ENCODE assay signal across 12 mouse cellular contexts in genomic region chr2:155962991-155963390, GRCm38 (mm10). TPM values are rescaled to one million over a fixed set of nuclear protein-coding genes. Genes with fewer than 3 reads are reported as not detected.
DNase-seq lines count a peak whose midpoint lies in the region; ATAC-seq and TF ChIP-seq lines count a peak whose summit lies in the region.
"Had no signal": no experiment of that assay in that cellular context is flagged by ENCODE, and none has a peak within 500 bp of the region (broad histone marks: within the 10 kb centered on the region; RNA-seq: fewer than 3 reads in every experiment).

No protein-coding gene starts in this region.

- H3K4me1 ChIP-seq in thymus, adult 2 months (replicated peaks; ENCODE audit: control insufficient read depth, insufficient read depth, low read length) = no peaks in the 10 kb centered on the region

- TF ChIP-seq CTCF in thymus, adult 2 months (IDR thresholded peaks at IDR 0.05; ENCODE audit: borderline replicate concordance, control insufficient read depth, extremely low read depth, insufficient read depth, low read length, poor library complexity) = no peak

- no peak for TF ChIP-seq POLR2A in thymus, adult 2 months (IDR thresholded peaks at IDR 0.05; ENCODE audit: control insufficient read depth, extremely low read depth, insufficient read depth, low read length, poor library complexity)

- H3K36me3 ChIP-seq in thymus, adult 2 months (ENCODE audit: control insufficient read depth, insufficient read depth, low read length) = peaks cover 20% of the 10 kb centered on the region
- peaks cover 8% of the 10 kb centered on the region for H3K36me3 ChIP-seq in splenic B cell, adult 2 months (ENCODE audit: control insufficient read depth, insufficient read depth, low read length, poor library complexity, severe bottlenecking)

- H3K4me3 ChIP-seq in thymus, adult 2 months (ENCODE audit: control insufficient read depth, insufficient read depth, low read length) = no peak overlapping the region

- H3K27ac ChIP-seq in thymus, adult 2 months (ENCODE audit: control insufficient read depth, insufficient read depth, low read length) = no peak overlapping the region

- DNase-seq in adrenal gland, adult 2 months = peak; percentile 13
- DNase-seq in adrenal gland, adult 18-20 months (ENCODE audit: low spot score in 2 of 2) = no peak
- DNase-seq in kidney, adult 9 months = peak; percentile 52
- DNase-seq in kidney, postnatal 4 days = no peak
- peak; percentile 30 for DNase-seq in thymus, adult 2 months
- no peak for DNase-seq in thymus, postnatal 36 days
- peak; percentile 48 for DNase-seq in splenic B cell, adult 2 months (ENCODE audit: low read depth, low spot score)
- DNase-seq: kidney, adult 8-10 months had no signal

- no peaks in the 10 kb centered on the region for H3K27me3 ChIP-seq in thymus, adult 2 months (ENCODE audit: control insufficient read depth, insufficient read depth, low read length)
- no peaks in the 10 kb centered on the region for H3K27me3 ChIP-seq in splenic B cell, adult 2 months (ENCODE audit: control insufficient read depth, insufficient read depth, low read length, poor library complexity, severe bottlenecking)

- WGBS in thymus, adult 2 months = 91% methylated on average over 1 of the region's 1 CpGs

- no peak for ATAC-seq in activated CD4-positive, CD25-positive, alpha-beta regulatory T cell, adult 4 months

RNA-seq across cellular contexts. Expression of gene Cep250, which starts 6.7 kb away (rescaled TPM):
- 10 to 100 TPM in 1 of 2 experiments, 1 to 10 TPM in 1; 6.1 to 11.9 TPM for total RNA-seq in adrenal gland, adult 2 months (2021)
- polyA plus RNA-seq in adrenal gland, adult 2 months (2012; rRNA removed) = 5.2 and 9.4 TPM in 2 replicates
- 10 to 100 TPM in 1 of 2 experiments, 1 to 10 TPM in 1; 9.9 to 10.7 TPM for total RNA-seq in adrenal gland, adult 18-20 months (2021)
- 31.6 and 36.7 TPM in 2 replicates for polyA plus RNA-seq in thymus, adult 2 months (2012; rRNA removed)
- polyA plus RNA-seq in activated CD4-positive, CD25-positive, alpha-beta regulatory T cell, adult 4 months (2017; shearing (Covaris generic)) = 10 to 100 TPM; 44.8 to 51.3 TPM

RNA-seq across cellular contexts. Expression of gene Gdf5, which starts 17.8 kb away (rescaled TPM):
- 1 to 10 TPM in 1 of 2 experiments, under 1 TPM in 1; 0.14 to 1.7 TPM for total RNA-seq in adrenal gland, adult 2 months (2021)
- 0.31 and 0.39 TPM in 2 replicates for polyA plus RNA-seq in adrenal gland, adult 2 months (2012; rRNA removed)
- under 1 TPM in 1 of 2 experiments, not detected in 1; 0.38 TPM for total RNA-seq in adrenal gland, adult 18-20 months (2021)
- polyA plus RNA-seq in thymus, adult 2 months (2012; rRNA removed) = 0.23 and 0.31 TPM in 2 replicates
- polyA plus RNA-seq in activated CD4-positive, CD25-positive, alpha-beta regulatory T cell, adult 4 months (2017; shearing (Covaris generic)) = not detected
- polyA plus RNA-seq: C2C12 had no signal

RNA-seq across cellular contexts. Expression of gene Gm15557, which starts 22.5 kb away (rescaled TPM):
- total RNA-seq in adrenal gland, adult 2 months (2021) = not detected
- polyA plus RNA-seq in adrenal gland, adult 2 months (2012; rRNA removed) = not detected in 2 replicates
- not detected for total RNA-seq in adrenal gland, adult 18-20 months (2021)
- not detected in 2 replicates for polyA plus RNA-seq in thymus, adult 2 months (2012; rRNA removed)
- not detected for polyA plus RNA-seq in activated CD4-positive, CD25-positive, alpha-beta regulatory T cell, adult 4 months (2017; shearing (Covaris generic))
- total RNA-seq: adrenal gland, postnatal 36 days had no signal
- polyA plus RNA-seq: C2C12; frontal cortex, adult 2 months had no signal

RNA-seq across cellular contexts. Expression of gene Uqcc1, which starts 32.9 kb away (rescaled TPM):
- total RNA-seq in adrenal gland, adult 2 months (2021) = 100 to 1,000 TPM; 103 to 138 TPM
- polyA plus RNA-seq in adrenal gland, adult 2 months (2012; rRNA removed) = 20.3 and 25.0 TPM in 2 replicates
- total RNA-seq in adrenal gland, adult 18-20 months (2021) = 100 to 1,000 TPM; 122 to 139 TPM
- 26.5 and 30.0 TPM in 2 replicates for polyA plus RNA-seq in thymus, adult 2 months (2012; rRNA removed)
- 10 to 100 TPM; 23.1 to 34.2 TPM for polyA plus RNA-seq in activated CD4-positive, CD25-positive, alpha-beta regulatory T cell, adult 4 months (2017; shearing (Covaris generic))

RNA-seq across cellular contexts. Expression of gene 6430550D23Rik, which starts 44.8 kb away (rescaled TPM):
- total RNA-seq in adrenal gland, adult 2 months (2021) = 1 to 10 TPM; 2.7 to 2.8 TPM
- 1.9 and 2.6 TPM in 2 replicates for polyA plus RNA-seq in adrenal gland, adult 2 months (2012; rRNA removed)
- total RNA-seq in adrenal gland, adult 18-20 months (2021) = 1 to 10 TPM; 1.2 to 2.0 TPM
- polyA plus RNA-seq in thymus, adult 2 months (2012; rRNA removed) = 3.8 and 4.2 TPM in 2 replicates
- polyA plus RNA-seq in activated CD4-positive, CD25-positive, alpha-beta regulatory T cell, adult 4 months (2017; shearing (Covaris generic)) = 1 to 10 TPM; 1.6 TPM

Comparison
In these comparisons a context has a peak if more than half of its experiments do, and no peak if none do; other contexts are left out.
1. DNase-seq: peak in adrenal gland, adult 2 months (single experiment), kidney, adult 9 months (single experiment), thymus, adult 2 months (single experiment) and splenic B cell, adult 2 months (single experiment); none in adrenal gland, adult 18-20 months (0 of 2), kidney, postnatal 4 days (0 of 2) and thymus, postnatal 36 days (0 of 2).